Mouse (Mus musculus) gastrocnemius, postnatal 4 days (tissue): ENCODE measurements around the gene Bst2. TPM values are rescaled to one million over a fixed set of nuclear protein-coding genes. Genes with fewer than 3 reads are reported as not detected.

ENCODE experiments used
- DNase-seq, 2 experiments: peaks; one replicate each; pipeline ENCODE4 v3.0.0; 2021 to 2022; ENCODE audit warnings: low spot score in 2 of 2, mixed read lengths in 2 of 2
- total RNA-seq, 2 experiments: library from RNA; stranded (reverse); gene quantifications; 2 replicates each; pipeline ENCODE4 v1.2.3; 2021

Bst2 gene
- total RNA-seq, 2 experiments from 2014 or later = 18.3 to 20.1 TPM

DNA sequence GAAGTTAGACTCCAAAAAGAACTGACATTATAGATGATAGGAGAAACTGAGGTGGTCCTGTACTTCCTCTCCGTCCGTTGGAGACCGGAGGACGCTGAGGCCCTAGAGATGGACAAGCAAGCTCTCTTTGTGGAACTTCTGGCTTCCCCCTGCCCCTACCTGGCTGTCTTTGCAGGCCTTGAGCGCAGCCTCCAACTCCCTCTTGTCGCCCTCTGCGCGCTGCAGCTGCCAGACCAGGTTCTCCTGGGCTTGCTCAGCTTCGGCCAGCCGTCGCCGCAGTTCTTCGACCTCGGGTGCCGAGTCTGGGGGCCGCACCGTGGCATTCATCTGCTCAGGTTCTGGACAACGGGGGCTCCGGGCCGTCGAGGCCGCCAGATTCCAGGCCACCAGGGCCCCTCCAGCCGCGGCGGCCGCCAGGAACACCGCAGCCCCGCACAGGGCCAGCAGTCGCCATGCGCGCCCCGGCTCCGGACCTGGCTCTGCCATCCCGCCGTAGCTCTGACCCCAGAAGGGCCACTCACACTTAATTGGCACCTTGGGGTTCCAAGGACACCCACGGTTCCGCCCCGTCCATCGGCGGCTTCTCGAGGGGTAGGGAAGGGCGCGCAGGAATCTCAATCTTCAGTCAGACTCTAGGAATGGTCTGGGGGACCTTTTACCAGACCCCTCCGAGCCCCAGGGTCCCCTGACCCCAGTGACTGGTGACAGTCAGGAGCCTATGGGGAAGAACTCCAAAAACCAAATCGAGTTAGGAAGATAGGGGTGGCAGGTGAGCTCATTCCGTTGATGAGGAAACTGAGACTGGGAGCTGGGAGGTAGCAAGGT is 11.8 kb downstream of the Bst2 start, which contains the start of gene Ccdc194:
TSS of gene Ccdc194 (minus strand) at position 486 of the 825 bp plus-strand sequence.
- no peak for DNase-seq

DNA sequence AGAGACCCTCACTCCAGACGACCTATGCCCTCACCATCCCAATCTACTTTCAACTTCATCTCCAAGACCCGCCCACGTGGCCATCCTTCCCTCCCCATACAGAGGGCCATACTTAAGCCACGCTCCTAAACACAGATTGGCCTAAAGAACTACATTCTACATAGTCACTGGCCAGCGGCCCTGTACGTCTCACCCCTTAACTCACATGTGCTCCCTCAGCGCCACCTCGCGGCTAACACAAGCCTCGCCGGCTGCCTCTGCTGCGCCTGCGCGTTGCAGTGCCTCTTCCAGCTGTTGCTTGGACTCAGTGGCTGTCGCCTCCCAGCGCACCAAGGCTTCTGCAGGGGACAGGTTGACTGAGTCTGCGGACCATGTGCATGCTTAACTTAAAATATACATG is 15.6 kb downstream of the Bst2 start:
- DNase-seq = peak; percentile 96 to 97

DNA sequence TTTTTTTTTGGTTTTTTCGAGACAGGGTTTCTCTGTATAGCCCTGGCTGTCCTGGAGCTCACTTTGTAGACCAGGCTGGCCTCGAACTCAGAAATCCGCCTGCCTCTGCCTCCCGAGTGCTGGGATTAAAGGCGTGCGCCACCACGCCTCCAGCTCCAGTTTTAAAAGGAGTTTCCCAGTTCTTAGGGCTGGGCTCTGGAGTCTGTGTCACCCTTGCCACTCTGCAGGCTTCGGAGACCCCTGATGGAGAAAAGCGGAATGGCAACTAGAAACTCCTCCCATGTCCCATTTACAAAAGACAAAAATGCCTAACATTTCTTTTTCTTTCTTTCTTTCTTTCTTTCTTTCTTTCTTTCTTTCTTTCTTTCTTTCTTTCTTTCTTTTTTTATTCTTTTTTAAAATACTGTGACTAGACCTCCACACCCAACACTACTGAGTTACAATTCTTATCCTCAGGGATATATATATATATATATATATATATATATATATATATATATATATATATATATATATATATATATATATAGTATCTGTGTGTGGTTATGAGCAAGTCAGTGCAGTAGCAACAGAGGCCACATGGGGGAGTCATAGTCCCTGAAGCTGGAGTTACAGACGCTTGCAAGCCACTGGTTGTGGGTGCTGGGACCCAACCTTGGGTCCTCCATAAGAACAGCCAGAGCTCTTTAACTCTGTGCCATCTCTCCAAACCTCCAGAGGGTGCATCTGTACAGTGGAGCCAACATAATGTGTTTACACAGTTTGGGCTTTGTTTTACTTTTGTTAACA is 18.0 kb downstream of the Bst2 start:
- peak in 1 of 2 experiments; percentile 64 for DNase-seq

DNA sequence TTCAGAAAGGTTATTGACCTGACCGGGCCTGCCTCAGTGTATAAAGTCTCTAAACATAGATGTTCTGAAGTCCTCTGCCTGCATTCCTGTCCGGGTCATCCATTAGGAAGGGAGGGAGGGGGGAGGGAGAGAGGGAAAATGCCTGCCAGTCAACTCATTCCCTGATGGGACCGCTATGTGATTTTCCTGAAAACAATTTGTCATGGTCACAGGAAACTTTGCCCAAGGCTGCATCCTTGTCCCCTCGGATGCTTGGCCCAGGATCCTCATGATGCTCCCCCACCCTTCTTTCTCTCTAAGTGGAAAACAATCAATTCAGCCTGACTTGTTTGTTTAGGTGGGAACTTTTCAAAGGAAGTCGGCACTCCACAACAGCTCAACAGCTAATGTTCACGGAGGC is 20.5 kb downstream of the Bst2 start:
- DNase-seq = no peak

DNA sequence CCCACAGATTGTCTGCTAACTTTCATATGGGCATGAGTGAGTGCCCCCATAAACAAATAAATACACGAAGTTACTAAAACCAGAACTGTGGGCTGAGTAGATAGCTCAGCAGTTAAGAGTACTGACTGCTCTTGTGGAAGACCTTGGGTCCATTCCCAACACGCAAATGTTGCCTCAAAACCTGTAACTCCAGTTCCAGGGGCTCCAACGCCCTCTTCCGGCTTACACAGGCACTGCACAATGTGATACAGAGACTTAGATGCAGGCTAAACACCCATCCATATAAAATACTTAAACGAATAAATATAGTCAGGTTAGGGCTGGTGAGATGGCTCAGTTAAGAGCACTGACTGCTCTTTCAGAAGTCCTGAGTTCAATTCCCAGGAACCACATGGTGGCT is 22.2 kb downstream of the Bst2 start:
- DNase-seq = no peak

DNA sequence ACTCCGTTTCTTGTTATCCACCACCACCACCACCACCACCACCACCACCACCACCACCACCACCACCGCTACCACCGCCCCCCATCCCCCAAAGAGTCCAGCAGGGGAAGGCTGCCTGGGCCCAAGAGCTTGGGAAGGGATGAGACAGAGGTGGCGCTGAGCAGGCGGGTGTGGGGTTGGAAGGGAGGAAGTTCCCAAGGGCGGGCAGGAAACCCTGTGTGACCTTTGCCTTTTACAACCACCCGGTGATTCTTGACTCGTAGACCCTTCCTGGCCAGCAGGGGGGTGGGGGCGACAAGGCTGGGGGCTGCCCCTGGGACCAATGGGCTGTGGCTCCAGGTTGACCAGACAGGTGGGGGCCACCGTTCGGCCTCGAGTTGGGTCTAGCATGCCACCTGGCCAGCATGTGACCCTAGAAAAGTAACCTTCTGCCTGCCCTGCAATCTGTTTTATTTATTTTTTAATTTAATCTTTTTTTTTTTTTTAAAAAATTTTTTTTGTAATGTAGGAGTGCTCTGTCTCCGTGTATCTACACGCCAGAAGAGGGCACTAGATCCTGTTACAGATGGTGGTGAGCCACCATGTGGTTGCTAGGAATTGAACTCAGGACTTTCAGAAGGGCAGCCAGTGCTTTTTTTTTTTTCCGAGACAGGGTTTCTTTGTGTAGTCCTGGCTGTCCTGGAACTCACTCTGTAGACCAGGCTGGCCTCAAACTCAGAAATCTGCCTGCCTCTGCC is 24.1 kb downstream of the Bst2 start:
- DNase-seq = no peak

DNA sequence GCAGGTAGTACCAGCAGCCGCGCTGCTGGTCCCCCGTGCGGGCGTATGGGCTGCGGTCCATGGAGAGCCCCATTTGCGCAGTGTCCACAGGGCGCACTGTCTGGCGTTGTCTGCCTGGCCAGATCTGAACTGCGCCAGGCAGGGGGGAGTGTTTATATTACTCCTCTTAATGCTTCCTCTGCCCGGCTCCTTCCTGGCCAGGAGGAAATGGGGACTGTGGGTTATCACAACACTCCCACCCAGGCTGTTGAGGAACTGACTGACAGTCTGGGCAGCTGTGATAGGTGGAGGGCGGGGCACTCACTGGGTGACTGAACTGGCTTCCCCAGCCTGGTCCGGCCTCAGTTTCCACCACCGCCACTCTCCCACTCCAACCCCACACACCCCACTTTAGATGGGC is 25.6 kb downstream of the Bst2 start, which contains the start of gene Plvap:
TSS of gene Plvap (minus strand) at position 109 of the 400 bp plus-strand sequence.
- no peak for DNase-seq

DNA sequence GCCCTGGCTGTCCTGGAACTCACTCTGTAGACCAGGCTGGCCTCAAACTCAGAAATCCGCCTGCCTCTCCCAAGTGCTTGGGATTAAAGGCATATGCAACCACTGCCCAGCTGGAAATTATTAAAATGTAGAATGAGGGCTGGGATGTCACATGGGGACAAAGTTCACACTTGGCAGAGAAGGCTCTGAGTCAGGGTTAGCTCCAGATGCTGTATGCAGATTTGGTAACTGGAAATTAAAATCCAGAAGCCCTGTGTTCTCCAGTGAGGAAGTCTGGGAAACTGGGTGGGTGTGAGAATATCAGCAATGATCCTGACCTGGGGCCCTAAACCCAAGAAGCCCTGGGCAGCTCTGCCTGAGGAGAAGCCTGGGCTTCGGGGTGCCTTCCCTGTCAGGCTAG is 27.9 kb downstream of the Bst2 start:
- no peak for DNase-seq

DNA sequence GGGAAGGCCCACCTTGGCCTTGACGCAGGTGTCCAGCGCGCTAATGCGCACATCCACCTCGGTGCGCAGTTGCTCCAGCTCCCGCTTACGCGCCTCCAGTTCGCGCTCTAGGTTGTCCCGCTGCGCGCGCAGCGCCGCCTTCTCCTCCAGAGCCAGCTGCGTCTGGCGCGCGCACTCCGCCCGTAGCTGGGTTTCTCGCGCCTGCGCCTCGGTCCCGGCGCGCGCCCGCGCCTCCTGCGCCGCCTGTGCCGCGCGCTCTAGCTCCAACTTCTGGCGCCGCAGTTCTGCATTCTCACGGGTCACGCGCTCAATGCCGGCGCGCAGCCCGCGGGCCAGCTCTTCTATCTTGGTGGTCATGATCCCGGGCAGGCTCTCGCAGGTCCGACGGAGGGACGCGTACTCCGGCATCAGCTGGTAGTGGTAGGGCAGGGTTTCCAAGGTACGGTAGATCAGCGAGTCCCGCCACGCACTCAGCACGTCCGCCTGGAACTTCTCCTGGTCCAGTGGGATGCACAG is 29.6 kb downstream of the Bst2 start:
- peak; percentile 60 to 80 for DNase-seq

DNA sequence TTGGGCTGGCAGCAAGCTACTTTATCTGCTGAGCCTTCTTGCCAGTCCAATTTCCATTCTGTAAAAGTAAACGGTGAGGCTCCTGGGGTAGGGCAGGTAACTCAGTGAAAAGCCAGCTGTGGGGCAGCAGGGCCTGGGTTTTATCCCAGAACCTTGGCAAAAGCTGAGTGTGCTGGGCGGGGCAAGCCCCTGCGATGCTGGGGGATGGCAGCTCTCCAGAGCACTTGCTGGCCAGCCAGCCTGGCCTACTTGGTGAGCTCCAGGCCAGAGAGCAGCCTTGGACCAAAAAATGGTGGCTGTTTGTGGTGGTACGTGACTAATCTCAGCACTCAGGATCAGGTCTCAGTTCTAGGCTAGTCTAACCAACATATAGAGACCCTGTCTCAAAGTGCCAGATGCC is 31.3 kb downstream of the Bst2 start:
- DNase-seq = no peak

DNA sequence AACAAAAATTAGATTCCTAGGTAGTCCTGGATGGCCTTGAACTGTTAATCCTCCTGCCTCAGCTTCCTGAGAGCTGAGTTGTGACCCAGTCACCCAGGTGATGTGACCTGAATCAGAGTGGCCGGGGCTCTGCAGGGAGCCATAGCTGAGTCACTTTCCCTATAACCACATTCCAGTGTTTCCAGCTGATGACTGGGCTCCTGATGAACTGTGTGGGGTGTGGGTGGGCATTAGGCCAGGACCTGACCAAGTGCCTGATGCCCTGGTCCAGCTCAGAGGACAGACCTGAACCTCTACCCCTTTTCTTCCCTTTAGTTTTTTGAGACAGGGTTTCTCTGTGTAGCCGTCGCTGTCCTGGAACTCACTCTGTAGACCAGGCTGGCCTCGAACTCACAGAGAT is 31.9 kb downstream of the Bst2 start:
- DNase-seq = no peak

DNA sequence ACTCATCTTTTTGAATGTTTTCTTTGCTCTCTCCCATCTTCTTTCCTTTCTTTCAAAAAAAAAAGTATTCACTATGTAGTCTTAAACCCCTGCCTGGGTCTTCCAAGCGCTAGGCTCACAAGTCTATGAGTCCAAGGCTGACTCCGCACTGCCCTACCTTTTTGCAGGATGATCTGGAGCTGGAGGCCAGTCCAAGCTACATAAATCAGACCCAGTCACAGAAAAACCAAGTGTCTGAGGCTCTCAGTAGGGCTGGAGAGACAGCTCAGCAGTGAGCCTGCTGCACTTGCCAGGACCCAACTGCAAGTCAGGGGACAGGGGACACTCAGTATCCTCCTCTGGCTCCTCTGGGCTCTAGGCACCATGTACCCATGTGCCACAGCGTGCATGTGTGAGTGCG is 32.9 kb downstream of the Bst2 start:
- no peak for DNase-seq

DNA sequence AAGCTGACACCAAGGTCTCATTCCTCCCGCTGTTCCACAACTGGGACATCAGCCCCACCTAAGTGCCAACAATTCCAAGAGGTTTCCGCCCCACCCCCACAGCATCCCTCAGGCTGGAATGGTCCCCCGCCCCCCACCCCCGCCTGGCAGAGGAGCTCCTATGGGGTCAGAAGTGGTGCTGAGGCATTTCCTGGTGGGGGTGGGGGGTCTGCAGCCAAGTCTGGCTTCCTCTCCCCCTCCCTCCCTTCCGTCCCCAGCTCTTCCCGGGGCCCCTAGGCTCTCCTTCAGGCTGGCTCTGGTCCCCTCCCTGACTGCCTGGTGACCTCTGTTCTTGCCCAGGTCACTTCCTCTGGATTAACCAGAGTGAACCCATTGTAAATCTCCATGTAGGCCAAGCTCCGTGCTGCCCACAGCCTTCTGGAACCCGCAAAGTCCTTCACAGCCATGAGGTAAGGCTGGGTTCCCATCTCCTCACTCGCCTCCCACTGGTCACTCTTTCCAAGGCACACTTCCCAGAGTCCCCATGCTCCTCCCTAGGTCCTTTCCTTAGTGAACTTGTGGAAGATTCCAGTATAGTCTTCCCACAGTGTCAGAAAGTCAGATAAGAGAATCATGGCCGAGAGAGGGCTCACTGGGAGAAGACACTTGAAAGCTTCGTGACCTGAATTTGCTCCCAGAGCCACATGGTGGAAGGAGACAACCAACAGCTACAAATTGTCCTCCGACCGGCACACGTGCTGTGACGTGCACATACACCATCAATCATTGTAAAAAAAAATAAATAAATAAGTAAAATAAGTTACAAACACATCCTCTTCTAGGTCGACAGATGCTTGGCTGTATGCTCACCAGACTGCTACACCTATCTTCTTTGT is 38.2 kb downstream of the Bst2 start:
- DNase-seq = no peak

DNA sequence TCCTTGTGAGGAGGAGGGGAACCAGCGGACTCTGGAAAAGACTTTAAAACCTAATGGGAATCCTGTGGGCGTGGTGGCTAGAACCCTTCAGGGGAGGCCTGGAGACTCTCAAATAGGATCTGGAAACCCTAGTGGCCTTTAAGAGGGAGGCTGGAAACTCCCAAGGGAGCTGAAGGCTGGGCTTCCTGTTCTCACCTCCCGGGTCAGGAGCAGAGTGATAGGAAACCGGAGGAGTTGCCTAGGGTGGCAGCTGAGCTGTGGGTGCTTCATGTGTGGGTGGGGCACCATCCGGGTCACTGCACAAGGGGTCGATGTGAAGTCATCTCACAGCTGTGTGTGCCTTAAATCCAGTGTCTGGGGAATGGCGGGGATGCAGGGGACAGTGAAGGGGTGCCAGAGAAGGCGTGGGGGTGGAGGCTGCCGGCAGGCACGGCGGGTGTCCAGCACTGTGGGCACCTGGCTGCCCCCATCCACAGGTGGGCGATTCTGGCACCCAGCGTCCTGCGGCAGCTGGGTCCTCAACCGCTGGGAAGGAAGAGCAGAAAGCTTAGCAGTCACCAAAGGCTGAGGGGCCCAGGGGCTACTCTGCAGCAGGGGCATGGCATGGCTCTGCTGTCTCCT is 39.3 kb downstream of the Bst2 start:
- no peak for DNase-seq

DNA sequence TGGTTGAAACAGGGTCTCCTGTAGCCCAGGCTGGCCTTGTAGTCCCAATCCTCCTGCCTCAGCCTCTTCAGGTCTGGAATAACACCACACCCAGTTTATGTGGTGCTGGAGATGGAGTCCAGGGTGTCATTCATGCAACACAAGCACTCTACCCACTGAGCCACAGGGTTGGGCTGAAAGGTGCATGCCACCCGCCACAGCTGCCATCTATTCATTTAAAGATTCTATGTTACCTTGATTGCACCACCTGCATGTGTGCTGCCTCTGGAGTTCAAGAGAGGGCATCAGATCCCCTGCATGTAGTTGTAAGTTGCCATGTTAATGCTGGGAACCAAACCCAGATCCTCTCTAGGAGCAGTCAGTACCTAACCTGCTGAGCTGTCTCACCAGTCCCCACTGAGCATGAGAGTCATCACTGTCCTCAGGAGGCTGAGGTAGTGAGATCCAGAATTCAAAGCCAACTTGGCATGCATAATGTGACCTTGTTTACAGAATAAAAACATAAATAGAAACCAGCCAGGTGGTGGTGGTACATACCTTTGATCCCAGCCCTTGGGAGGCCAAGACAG is 40.1 kb downstream of the Bst2 start:
- DNase-seq = no peak

DNA sequence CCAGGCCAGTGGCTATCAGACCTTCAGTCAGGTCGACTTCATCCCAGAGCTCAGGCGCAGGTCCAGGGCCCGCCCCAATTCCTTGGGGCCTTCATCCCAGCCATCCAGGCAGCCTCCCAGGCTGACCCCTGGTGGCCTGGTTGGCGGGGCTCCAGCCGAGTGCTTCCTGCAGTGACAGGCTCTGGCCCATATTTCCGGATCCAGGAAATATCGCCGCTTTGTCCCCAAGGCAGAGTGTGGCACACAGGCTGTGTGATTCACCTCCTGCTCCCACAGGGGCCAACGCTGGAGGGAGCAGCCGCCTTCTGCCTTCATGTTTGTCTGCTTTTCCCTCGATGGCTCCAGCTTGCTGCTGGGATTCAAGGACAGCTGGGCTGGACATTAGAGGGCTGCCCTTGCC is 40.8 kb downstream of the Bst2 start:
- peak; percentile 80 to 89 for DNase-seq

DNA sequence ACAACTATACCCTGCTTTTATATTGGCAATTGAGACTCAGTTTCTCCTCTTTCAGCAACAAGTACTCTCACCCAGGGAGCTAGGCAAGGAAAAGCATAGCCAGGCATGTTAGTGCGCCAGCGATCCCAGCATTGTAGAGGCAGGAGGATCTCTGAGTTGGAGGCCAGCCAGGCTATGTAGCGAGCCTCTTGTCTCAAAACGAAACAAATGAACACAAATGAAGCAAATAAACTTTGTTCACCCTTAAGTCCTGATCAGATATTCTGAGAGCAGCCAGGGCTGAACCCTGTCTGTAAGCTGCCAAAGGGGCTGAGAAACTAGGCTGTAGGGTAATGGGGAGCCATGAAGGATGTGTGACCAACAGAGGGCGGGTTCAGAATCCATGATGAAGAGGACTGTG is 41.4 kb downstream of the Bst2 start:
- DNase-seq = no peak

DNA sequence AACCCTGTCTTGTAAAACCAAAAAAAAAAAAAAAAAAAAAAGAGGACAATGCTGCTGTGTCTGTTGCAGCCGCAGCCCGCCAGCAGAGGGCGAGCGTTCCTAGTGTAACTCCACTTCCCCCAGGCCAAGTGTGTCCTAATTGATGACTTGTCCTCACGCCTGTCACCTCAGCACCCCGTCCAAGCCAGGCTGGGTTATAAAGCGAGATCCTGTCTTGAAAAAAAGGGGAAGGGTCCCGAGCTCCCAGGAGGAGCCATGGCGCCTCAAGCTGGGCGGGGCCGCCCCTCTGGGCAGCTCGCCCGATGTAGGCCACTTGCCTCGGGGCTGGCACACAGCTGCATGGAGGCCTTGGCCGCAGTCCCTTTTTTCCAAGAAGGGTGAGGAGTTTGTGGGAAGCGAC is 42.2 kb downstream of the Bst2 start:
- DNase-seq = peak; percentile 74 to 85

DNA sequence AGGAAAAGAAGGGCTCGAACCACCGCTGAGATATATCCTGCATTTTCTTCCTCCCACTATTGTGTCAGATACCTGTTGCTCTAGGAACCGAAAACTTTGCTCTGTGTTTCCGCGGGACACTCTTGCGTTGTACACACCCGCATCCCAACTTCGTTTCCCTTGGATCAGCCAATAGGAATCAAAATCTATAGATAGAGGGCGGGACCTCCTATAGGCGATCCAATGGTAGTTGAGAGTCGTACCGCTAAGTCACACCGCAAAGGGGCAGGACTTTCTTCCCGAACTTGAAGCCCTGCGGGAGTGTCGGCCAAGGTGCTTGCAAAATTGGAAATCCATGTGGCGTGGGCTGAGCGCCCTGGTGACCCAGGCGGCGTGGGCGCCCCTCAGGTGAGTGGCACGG is 48.8 kb downstream of the Bst2 start:
- DNase-seq = peak; percentile 64 to 83
